Mouse (Mus musculus) CH12.LX (cell line): Measurements from ENCODE around the gene Xpnpep3.

Experiments used
- CHD2 ChIP-seq: IDR thresholded peaks from 2 replicates; pipeline ENCODE4 v1.6.1; 2011; ENCODE audit warnings: low read length, improper control_type of control experiment
- CTCF ChIP-seq, 2 experiments: IDR thresholded peaks in 1 of 2; conservative IDR thresholded peaks in 1 of 2; 2 replicates each; pipeline ENCODE4 v1.5.1; 2011 to 2012; ENCODE audit warnings: low read depth in 2 of 2, low read length in 2 of 2, improper control_type of control experiment in 1 of 2, inconsistent platforms in 1 of 2, mild to moderate bottlenecking in 1 of 2, moderate library complexity in 1 of 2
- E2F4 ChIP-seq: IDR thresholded peaks from 2 replicates; pipeline ENCODE4 v1.6.1; 2011; ENCODE audit warnings: low read depth, low read length, improper control_type of control experiment; ENCODE audit not compliant: insufficient replicate concordance
- EP300 ChIP-seq: IDR thresholded peaks from 2 replicates; pipeline ENCODE4 v1.6.1; 2011; ENCODE audit warnings: low read length, improper control_type of control experiment
- KAT2A ChIP-seq: IDR thresholded peaks from 2 replicates; pipeline ENCODE4 v1.6.1; 2012; ENCODE audit warnings: low read length, improper control_type of control experiment, inconsistent platforms; ENCODE audit not compliant: insufficient replicate concordance
- MAFK ChIP-seq: IDR thresholded peaks from 2 replicates; pipeline ENCODE4 v1.6.1; 2011; ENCODE audit warnings: low read length, improper control_type of control experiment; ENCODE audit not compliant: insufficient replicate concordance
- MXI1 ChIP-seq: IDR thresholded peaks from 2 replicates; pipeline ENCODE4 v1.6.1; 2011; ENCODE audit warnings: mild to moderate bottlenecking, low read depth, low read length, improper control_type of control experiment
- NELFE ChIP-seq: IDR thresholded peaks from 2 replicates; pipeline ENCODE4 v1.6.1; 2011; ENCODE audit warnings: low read depth, low read length, improper control_type of control experiment
- POLR2A ChIP-seq: IDR thresholded peaks from 2 replicates; pipeline ENCODE4 v1.6.1; 2011; ENCODE audit warnings: low read depth, mild to moderate bottlenecking, improper control_type of control experiment, low read length
- POLR2AphosphoS2 ChIP-seq: IDR thresholded peaks from 2 replicates; pipeline ENCODE4 v1.6.1; 2011; ENCODE audit warnings: low read depth, low read length, improper control_type of control experiment
- RAD21 ChIP-seq: IDR thresholded peaks from 2 replicates; pipeline ENCODE4 v1.6.1; 2011; ENCODE audit warnings: low read depth, mild to moderate bottlenecking, low read length, improper control_type of control experiment, moderate library complexity
- SMC3 ChIP-seq: IDR thresholded peaks from 2 replicates; pipeline ENCODE4 v1.6.1; 2011; ENCODE audit warnings: low read depth, low read length, improper control_type of control experiment
- USF2 ChIP-seq: conservative IDR thresholded peaks from 2 replicates; pipeline ENCODE4 v1.6.1; 2011; ENCODE audit warnings: low read depth, low read length, improper control_type of control experiment
- ZKSCAN1 ChIP-seq: IDR thresholded peaks from 2 replicates; pipeline ENCODE4 v1.6.1; 2012; ENCODE audit warnings: low read depth, inconsistent platforms, low read length, improper control_type of control experiment, borderline replicate concordance

DNA sequence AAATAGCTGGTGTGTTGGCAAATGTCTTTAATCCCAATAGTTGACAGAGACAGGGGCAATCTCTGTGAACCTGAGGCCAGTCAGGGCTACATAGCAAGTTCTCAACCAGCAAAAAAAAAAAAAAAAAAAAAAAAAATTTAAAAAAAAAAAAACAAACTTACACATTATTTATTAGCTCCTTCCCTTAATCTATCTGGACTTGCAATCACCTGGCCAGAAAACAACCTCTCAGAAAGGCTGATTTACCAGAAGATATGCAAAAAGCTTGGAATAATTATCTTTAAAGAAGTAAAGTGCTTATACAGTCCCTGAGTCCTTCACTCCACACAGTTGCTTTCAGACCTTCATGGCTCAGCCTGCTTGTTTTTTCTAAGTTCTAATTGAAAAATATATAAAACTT is 1.7 kb upstream of the Xpnpep3 start:
- no peak for TF ChIP-seq CTCF (conservative IDR thresholded peaks at IDR 0.05 in 1 of 2, IDR thresholded peaks at IDR 0.05 in 1 of 2; ENCODE audit: low read depth in 2 of 2, low read length in 2 of 2)
- no peak for TF ChIP-seq NELFE
- TF ChIP-seq ZKSCAN1, result no peak
- TF ChIP-seq POLR2A, result no peak
- no peak for TF ChIP-seq SMC3
- no peak for TF ChIP-seq EP300
- no peak for TF ChIP-seq POLR2AphosphoS2
- TF ChIP-seq E2F4, result no peak
- TF ChIP-seq RAD21, result no peak
- no peak for TF ChIP-seq USF2
- TF ChIP-seq MAFK, result no peak
- TF ChIP-seq CHD2, result no peak
- TF ChIP-seq KAT2A, result no peak
- no peak for TF ChIP-seq MXI1
